ENCODE assay signal across 10 mouse cellular contexts in genomic region chr13:56735212-56735875, GRCm38 (mm10). TPM values are rescaled to one million over a fixed set of nuclear protein-coding genes. Genes with fewer than 3 reads are reported as not detected.
A peak's percentile ranks its signal among the peaks of the same experiment; 100 is the strongest.
DNase-seq lines count a peak whose midpoint lies in the region; ATAC-seq and TF ChIP-seq lines count a peak whose summit lies in the region.
"Had no signal": no experiment of that assay in that cellular context is flagged by ENCODE, and none has a peak within 500 bp of the region (broad histone marks: within the 10 kb centered on the region; RNA-seq: fewer than 3 reads in every experiment).

No protein-coding gene starts in this region.

- peak; percentile 63 for TF ChIP-seq CTCF in Patski (IDR thresholded peaks at IDR 0.05)

- in situ Hi-C loops in Patski (cut with MboI; ENCODE audit: low pct_unique_long_range_greater_than_20kb): no loop called here

- POLR2A ChIA-PET in Patski (lab: Charles Lee): no interaction called here

- CTCF ChIA-PET in Patski (lab: Charles Lee): no interaction called here

- ATAC-seq in Patski: no peak

- H3K27me3 ChIP-seq in Patski: no peaks in the 10 kb centered on the region
- H3K27me3 ChIP-seq: stomach, embryonic 15.5 days had no signal

- intact Hi-C loops in left cerebral cortex, postnatal 10 days (cut with DNase I): loop anchor here (10.0 kb wide), 1 partner anchor 181 kb away; no protein-coding TSS in a partner anchor

- DNase-seq in embryo, embryonic 10 days (ENCODE audit: low spot score): peak; percentile 36
- no peak for DNase-seq in embryo, embryonic 9.5 days (ENCODE audit: extremely low spot score)
- DNase-seq in left cerebral cortex, postnatal 10 days (ENCODE audit: extremely low spot score in 1 of 2, low spot score in 2 of 2): peak; percentile 20 to 40
- DNase-seq in left cerebral cortex, adult 11 months (ENCODE audit: low spot score): no peak
- no peak for DNase-seq in Patski (ENCODE audit: low read depth, low spot score)
- peak; percentile 22 for DNase-seq in fibroblast of lung, adult 2 months (ENCODE audit: low read depth)
- peak; percentile 74 for DNase-seq in lung, postnatal 36 days
- no peak for DNase-seq in spleen, postnatal 36 days (ENCODE audit: low spot score in 2 of 2)

RNA-seq across cellular contexts. Expression of gene Gm45623, which starts 18.3 kb away (rescaled TPM):
- 10 to 100 TPM in 1 of 2 experiments, 1 to 10 TPM in 1; 6.9 to 13.1 TPM for total RNA-seq in left cerebral cortex, postnatal 10 days (2021)
- not detected for polyA plus RNA-seq in Patski (2021)
- polyA plus RNA-seq: liver, embryonic 16.5 days had no signal

RNA-seq across cellular contexts. Expression of gene Smad5, which starts 32.5 kb away (rescaled TPM):
- total RNA-seq in left cerebral cortex, postnatal 10 days (2021): 10 to 100 TPM; 22.3 to 23.0 TPM
- 33.4 TPM for polyA plus RNA-seq in Patski (2021)

Comparison
In these comparisons a context has a peak if more than half of its experiments do, and no peak if none do; other contexts are left out.
1. DNase-seq: peak in embryo, embryonic 10 days (single experiment), left cerebral cortex, postnatal 10 days (2 of 2), fibroblast of lung, adult 2 months (single experiment) and lung, postnatal 36 days (single experiment); none in embryo, embryonic 9.5 days (single experiment), left cerebral cortex, adult 11 months (single experiment), Patski (single experiment) and spleen, postnatal 36 days (0 of 2).